Mouse (Mus musculus) thymus, postnatal 36 days (tissue): ENCODE measurements around the gene Rbms3.

ENCODE experiments used
- DNase-seq, 2 experiments: peaks; one replicate each; pipeline ENCODE4 v3.0.0; 2022; ENCODE audit warnings: mixed read lengths in 2 of 2

The Rbms3 gene

GRCm38 (mm10) chr9:116701511-116702179, 928.1 kb downstream of the Rbms3 start:
- no peak for DNase-seq

DNA sequence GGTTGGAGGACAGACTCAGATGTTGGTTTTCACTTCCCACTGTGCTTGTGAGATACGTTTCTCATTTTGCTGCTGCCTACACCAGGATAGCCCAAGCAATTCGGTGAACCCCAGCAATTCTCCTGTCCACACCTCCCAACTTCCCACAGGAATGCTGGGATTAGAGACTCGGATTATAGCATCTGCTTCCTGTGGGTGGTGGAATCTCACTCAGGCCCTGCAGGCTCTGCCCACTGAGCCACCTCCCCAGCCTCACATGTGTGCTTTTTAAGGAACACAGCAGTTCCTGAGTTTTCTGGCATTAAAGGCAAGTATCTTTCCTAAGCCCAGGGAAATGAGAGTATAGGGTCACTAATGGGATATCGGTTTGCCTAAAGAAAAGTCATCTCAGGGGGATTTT, 941.1 kb downstream of the Rbms3 start:
- no peak for DNase-seq

DNA sequence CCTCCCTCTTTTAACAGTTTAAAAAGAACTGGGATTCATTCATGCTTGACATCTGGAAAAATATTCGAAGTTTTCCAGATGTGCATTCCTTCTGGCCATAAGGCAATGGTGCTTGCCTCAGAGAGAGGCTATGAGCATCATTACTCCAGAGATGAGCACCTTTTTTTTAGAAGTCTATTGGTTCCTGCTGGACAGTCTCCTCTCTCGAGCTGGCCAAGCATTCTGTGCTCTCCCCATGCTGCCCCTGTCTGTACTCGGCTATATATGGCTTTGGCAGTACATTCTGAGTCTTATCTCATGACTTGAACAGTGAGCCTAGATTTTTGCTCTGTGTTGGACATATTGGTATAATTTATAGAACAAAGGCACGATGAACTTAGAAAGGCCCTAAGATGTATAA, 952.6 kb downstream of the Rbms3 start:
- DNase-seq, result no peak

- DNase-seq, result no peak
These were observed 953.3 kb downstream of the Rbms3 start for GRCm38 (mm10) chr9:116676445-116676844.

DNA sequence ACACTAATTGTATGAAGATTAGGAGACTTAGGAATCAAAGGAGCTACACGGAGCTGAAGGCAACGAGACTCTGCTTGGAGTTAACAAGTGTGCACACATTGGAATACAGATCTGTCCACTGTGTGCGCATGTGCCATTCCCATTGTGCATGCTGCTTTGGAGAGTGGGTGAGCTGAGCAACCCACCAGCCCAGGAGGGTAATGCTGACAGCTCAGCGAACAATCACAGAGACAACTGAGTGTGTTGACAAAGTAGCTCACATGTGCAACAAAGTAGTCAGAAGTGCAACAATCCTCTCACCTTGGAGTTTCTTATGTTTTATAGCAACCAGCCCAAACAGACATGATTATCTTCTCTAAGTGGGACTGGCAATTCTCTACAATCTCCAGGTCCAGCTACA, 955.5 kb downstream of the Rbms3 start:
- DNase-seq, result no peak

DNA sequence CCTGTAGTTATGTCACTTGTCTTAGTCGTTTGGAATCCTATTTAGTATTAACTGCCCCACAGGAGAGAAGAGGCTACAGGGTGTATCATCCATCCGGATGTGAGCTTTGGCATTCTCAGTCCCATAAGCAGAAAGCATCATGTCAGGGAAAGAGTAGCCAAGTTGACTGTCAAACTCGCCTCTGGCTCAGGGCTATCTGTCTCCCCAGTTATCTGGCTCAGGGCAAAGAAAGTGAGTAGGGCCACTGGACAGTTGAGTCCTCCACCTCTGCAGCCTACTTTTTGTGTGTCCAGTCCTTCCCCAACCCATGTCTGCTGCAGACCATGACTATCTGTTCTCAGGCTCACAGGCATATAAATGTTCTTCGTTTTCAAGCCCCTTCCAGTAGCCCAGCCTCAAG, 968.7 kb downstream of the Rbms3 start:
- DNase-seq, result no peak

DNA sequence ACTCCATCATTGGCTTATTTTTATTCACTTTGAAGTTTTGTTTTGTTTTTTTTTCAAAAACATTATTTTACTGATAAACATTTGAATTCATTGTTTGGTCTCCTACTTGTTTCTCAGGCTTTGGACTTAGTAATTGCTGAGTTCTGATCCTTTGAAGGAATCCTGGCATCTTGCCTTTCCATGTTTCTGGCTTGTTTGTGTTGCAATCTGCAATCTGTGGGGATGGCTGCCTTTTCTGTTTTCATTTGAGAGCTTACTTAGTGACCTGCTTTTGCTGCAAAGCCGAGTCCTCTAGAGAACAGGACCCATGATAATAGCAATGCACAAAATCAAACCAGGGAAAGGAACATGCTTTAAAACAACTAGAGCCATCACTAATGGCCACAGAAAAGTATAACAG, 969.8 kb downstream of the Rbms3 start:
- no peak for DNase-seq

GRCm38 (mm10) chr9:116657141-116657540, 972.6 kb downstream of the Rbms3 start:
- DNase-seq, result no peak

DNA sequence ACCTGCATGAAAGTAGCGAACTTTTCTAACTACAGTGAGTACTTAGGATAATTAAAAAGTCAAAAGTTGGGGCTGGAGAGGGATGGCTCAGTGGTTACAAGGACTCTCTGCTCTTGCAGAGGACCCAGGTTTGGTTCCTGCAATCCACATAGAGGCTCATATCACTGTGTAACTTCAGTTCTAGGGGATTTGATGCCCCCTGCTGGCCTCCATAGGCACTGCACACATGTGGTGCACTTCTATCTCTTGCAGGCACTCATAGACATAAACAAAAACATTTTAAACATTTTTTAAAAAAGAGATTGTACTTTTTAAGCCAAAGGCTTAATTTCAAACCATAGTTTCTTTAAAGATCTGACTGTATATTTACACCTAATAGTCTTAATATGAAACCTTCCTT, 978.3 kb downstream of the Rbms3 start:
- DNase-seq, result no peak

DNA sequence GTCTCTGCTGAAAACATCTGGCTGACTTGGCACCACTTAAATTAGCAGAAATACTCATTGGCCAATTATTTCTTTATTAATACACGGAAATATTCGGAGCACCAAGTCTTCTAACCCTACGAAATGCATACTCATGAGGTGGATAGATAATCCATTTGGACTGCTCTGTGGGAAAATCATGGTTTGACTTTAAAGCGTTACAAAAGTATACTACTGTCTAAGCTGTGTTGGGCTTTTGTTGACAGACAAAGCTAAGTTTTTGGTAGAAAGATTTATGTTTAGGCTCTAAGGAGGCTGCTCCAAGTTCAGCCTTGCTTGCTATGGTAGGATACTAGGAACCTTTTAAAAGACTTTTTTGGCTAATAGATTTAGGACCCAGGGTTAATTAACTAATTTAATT, 979.8 kb downstream of the Rbms3 start:
- DNase-seq, result no peak

DNA sequence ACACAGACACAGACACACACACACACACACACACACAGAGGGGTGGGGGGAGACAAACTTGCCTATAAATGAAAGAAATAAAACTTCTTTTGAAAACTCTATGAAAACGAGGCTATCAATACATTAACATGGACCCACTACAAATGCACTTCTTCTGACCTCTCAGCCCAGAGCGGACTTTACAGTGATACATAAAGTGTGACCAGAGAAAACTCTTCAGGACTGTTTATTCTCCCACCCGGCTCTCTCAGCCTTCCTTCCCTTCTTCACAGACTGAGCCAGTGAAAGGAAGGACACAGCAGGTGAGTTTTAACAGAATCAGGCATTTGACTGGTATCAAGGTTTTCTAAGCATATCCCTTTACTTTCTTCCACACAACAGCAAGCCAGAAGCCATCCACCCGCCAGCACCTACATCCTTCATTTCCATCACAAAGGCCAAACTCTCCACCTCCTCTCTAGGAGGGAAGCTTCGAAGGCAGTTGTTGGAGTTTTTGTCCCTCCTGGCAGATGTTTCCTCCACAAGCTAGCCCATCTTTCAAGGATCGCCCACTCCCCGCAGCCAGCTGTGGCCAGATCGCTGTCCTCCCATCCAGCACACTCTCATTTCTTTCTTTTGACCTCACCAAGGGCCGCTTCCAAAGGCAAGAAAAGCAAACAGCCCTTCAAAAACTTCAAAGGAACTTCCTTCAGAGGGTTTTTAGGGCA, 980.5 kb downstream of the Rbms3 start:
- no peak for DNase-seq

DNA sequence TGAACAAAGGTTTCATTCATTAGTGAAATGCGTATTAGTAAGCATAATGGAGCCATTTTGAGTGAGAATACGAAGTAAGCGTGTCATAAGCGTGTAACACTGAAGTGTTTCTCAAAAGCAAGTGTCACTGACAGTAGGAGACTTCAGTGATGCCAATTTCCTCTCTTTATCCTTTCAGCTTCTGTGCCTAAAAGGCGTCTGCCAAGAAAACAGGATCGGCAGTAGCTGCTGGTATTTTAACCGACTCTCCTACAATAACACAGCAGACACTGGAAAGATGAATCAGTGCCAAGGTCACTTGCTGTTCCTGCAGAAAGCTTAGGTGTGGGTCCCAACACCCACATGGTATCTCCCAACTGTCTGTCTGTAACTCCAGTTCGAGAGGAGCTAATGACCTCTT, 985.1 kb downstream of the Rbms3 start:
- DNase-seq, result no peak

DNA sequence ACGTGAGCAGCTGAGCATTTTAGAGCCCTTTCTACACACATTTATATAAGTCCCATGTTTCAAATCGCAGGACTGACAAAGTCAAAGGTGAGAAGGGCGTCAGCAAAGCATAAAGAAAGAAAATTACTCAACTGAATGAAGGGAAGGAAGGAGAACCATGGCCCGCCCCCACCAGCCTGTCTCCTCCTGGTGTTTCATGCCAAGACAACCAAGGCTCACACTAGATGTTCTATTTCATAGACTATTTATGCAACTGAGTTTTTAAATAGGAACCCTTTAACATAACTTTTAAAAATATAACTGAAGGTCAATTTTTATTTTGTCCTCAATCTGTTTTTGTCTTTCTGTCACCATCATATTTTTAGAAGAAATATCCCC, 989.4 kb downstream of the Rbms3 start:
- no peak for DNase-seq

- DNase-seq, result no peak
These were observed 990.0 kb downstream of the Rbms3 start for GRCm38 (mm10) chr9:116639597-116640301.

- no peak for DNase-seq
These were observed 995.9 kb downstream of the Rbms3 start for GRCm38 (mm10) chr9:116633786-116634185.

DNA sequence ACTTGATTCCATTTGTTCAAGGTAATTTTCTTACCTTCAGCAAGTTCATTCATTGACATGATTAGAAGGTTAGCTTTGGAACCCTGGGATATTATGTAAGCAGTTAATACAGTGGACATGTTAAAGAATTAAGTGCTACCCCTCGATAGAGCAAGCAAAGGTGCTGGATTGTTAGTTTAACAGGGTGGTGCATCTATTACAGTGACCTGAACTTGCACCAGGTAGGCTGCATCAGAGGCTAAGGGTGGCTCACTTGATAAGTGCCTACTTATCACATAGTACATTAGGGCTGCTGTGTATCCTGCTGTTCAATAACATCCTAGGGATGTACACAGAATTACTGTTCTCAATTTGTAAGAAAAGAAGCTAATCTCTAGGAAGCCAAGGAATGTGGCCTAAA, 996.6 kb downstream of the Rbms3 start:
- no peak for DNase-seq

- no peak for DNase-seq
These were observed 997.9 kb downstream of the Rbms3 start for GRCm38 (mm10) chr9:116631816-116632215.

GRCm38 (mm10) chr9:116630805-116631204, 998.9 kb downstream of the Rbms3 start:
- DNase-seq, result no peak

DNA sequence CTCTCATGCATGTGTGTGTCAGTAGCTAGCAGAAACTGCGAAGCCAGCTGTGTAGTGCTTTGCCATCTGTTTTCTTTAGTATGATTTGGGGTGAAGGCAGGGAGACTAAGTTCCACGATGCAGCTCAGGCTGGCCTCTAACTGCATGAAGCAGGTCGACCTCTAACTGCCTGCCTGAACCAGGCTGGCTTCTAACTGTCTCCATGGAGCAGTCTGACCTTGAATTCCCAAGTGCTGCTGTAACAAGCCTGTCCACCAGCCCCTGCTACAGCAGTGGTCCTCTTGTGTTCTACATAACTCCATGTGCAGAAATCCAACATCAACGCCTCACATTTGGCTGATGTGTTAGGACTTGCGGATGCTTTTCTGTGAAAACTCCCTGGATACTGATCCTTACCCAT, 1009.3 kb downstream of the Rbms3 start:
- DNase-seq, result no peak

- no peak for DNase-seq
These were observed 1010.8 kb downstream of the Rbms3 start for GRCm38 (mm10) chr9:116618886-116619285.

DNA sequence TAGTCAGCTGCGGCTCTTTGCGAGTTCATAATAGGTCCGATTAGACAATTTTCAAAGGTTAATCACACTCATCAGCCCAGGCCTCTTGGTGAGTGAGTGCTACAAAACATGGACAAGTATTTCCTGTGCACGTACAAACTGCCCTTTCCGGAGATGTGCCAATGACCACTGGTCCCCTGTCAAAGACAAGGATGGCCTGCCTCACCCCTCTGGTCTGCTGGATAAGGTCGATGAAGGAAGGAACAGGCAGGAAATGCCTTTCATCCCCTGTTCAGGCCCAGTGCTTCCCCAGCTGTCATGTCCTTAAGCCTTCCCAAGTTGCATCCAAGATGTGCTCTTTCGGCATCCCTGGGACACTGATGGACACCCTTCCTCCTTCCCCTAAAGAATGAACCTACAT, 1016.4 kb downstream of the Rbms3 start:
- DNase-seq, result no peak

DNA sequence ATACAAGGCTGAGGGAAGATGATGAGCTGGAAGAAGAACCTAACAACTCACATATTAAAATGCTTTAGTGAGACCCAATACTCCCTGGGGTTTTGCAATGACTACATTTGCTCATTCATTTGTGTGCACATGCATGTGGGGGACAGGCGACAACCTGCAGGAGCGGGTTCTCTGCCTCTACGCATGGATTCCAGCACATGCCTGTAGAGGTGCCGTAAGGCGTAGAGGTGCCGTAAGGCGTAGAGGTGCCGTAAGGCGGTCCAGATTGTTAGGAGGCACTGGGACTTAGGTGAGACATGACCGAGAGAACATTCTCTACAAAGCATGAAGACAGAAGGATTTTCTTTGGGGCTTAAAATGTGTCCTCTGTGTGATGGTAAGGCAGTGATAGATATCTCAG, 1033.7 kb downstream of the Rbms3 start:
- no peak for DNase-seq

DNA sequence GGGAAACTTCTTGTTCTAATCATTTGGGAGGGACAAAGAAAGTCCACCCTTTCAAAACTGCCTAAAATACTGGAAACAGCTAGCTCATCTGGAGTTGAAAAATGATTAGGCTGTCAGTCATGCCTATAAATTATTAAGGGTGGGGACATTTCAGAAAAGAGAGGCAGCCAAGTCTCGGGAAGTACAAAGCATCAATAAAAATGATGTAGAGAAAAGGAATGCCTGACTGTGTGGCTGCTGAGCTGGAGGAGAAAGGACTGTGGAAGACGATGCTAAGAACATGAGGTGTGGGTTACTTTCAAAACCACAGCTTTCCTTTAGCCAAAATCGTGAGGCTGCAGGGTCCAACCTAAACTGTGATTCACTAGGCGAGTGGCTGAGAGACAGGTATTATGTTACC, 1037.2 kb downstream of the Rbms3 start:
- DNase-seq, result no peak

DNA sequence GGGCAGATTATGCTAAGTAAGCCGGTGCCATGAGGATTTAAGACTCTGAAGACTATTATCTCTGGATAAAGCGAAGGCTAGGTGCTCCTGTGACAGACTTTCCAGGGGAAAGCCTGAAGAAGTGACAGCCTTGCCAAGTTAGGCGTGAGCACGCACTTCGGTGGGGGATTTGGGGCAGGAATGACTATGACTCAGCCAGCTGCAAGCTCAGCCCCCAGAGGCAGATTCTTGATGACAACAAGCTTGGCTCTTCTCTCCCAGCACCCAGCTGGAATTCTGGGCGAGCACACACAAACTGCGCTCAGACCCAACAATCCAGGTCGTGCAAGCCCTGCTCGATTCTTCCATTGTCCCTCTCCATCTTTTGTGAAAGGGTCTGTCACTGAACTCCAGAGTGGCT, 1038.6 kb downstream of the Rbms3 start:
- no peak for DNase-seq
